Mouse (Mus musculus) G1E-ER4 (cell line): ENCODE results near the gene Ccdc43. TPM values are rescaled to one million over a fixed set of nuclear protein-coding genes. Genes with fewer than 3 reads are reported as not detected.

Source experiments
- GATA1 ChIP-seq: IDR thresholded peaks from one replicate; pipeline ENCODE4 v1.8.0; 2012; ENCODE audit warnings: low read length, inconsistent platforms
- polyA plus RNA-seq: library from polyadenylated mRNA; stranded (reverse); fragments of >175 nt; gene quantifications from 2 replicates; pipeline ENCODE4 v1.2.3, GENCODE M21; 2012

Gene Ccdc43
- polyA plus RNA-seq: 8.3 and 11.0 TPM in 2 replicates

DNA sequence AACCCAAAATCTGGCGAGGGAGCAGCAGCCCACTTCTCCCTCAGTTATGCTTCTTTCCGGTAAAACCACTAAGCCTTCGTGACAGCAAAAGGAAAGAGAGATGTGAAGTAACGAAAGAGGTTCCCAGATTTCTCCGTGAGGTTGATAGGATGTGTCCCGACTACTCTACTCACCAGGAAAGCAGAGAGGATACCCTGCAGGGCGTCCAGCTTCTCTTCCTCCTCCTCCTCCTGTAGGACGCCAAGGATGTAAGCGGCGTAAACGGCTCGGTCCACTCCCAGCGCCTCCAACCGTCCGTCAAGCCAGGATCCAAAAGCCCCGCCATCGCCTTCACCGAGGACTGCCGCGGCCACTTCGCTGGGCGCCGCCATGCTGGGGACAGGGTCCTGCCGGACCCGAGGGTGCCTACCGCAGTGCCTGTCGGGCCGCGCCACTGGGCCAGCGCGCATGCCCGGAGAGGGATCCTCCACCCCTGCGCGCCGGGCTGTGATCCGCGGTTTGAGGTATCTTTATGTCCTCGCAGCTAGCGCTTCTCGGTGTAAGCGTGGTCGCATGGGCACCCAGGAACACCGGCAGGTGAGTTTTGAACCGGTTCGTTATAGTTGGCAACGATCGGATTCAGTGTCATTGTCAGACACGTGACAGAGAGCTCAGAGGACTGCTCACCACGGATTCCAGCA lies at the start of gene Ccdc43:
Gene Ccdc43, minus strand, starts transcription at position 445 of the 680 bp plus-strand sequence.
- no peak for TF ChIP-seq GATA1

DNA sequence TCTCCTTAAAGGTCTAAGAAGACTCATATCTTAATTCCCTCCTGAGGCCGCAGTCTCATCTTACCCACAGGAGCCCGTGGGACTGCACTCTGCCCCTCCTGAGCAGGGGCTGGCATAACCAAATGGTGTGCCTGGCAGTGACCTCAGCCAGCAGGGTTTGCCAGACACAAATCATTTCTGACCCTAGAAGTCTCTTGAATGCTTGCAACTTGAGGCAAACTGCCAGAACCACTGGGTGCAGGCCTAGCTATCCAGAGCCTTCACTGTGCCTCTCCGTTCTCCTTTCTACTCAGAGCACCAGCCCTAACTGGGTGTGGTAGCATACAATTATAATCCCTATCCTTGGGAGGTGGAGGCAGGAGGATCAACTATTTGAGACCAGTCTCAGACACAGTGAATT lies 47.2 kb upstream of the Ccdc43 start:
- TF ChIP-seq GATA1: no peak

DNA sequence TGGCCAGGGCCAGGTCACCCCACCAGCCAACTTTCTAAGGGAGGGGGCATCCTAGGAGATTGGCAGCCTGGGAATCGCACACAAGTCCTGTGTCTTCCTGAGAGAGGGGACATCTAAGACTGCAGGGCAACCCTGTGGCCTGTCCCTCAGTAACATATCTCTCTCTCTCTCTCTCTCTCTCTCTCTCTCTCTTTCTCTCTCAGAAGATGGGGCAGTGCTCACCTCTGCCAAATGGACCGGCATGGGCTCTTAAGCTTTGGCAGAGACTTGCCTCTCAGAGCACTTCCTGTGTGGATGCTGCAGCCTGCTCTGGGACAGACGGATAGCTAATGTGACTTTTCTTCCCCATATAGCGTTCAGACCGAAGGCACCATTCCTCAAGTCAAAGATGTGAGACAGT lies 45.3 kb upstream of the Ccdc43 start:
- TF ChIP-seq GATA1: no peak

DNA sequence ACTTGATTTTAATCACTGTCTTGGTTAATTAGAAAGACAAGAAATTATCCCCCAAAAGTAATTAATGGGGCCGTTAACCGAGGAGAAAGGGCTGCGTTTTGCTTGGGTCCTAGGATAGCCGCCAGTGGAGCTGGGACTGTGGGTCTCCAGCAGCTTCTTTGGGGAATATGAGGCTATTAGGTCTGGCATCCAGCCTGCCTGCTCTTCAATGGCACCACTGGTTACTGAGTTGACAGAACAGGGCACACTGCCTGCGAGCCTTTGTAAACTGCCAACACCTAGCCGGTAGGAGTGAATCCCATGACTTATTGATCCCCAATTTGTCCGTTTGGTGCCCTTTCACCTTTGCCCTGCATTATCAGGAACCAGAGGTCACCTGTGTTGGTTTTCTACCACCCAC lies 44.5 kb upstream of the Ccdc43 start:
- no peak for TF ChIP-seq GATA1

DNA sequence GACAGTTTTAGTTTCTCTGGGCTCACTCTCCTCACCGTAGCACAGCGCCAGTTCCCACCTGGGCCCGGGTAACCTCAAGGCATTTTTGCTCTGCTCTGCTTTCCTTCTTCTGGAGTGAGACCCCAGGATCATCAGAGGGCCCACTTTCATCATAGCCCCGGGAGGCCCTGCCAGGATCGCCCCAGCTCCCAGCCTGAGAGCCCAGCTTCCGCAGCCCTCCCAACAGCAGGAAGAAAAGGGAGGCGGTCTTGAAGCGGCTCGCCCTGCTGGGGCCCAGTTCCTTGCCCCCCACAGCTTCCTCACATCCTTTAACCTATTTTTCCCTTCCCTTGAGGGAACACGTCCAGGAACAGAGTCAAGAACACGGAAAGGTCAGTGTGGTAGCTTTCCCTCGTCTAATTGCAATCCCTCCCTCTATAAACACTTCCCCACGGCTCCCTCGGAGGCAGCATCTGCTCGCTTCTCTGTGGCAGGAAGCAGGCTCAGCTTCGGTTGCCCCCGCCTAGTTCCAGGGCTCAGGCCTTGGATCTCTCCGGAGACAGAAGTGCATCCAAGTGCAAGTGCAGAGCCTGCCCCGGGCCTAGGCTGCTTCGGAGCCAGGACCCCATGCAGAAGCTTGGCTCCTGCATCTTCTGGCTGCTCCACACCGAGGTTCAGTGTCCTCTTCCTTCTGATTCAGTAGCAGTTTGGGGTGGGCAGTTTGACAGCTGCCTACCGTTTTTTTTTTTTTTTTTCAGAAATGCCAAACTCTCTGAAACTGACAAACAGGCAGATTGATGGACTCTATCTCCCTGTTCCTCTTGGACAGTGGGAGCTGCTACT lies 43.8 kb upstream of the Ccdc43 start:
- no peak for TF ChIP-seq GATA1

DNA sequence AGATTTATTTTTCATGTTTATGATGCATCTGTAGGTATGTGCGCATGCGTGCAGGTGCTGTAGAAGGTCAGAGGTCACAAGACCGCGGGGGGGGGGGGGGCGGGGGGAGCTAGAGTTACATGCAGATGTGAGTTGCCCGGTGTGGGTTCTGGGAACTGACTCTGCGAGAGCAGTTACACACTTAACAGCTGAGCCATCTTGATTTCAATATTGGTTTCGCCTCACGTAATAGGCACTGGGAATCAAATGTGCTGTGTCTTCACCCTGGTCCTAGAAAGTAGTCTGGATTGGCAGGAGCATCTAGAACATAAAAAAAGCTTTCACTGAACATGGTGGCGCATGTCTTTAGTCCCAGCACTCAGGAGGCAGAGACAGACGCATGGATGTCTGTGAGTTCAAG lies 43.1 kb upstream of the Ccdc43 start:
- no peak for TF ChIP-seq GATA1

DNA sequence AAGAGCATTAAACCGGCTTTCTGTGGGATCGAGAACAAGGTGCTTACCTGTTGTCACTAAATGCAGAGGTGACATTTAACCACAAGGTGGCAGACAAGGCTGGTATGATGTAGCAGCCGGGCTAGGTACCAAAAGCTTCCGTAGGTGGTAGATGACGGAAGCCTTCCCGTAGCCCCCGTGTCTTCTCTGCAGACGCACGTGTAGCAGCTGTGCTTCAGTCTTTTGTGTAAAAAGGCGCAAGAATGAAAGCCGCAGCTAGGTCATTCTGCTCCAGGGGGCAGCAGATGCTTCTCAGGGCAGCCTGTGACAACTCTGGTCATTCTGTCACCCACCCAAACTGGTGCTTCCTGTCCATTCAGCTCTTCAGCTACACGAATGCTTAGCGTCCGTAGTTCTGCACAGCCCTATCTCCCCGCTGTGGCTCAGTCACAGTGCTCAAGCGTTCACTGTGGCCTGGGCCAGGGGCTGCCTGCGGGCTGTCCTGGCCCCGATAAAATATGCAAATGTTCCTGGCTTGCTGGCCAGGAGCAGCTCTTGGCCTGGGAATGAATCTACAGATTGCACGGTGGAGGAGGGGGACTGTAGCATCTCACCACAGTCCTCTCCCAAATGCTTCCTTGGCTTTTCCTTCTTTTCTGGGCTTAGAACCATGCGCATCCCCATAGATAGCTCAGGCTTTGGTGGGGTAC lies 41.8 kb upstream of the Ccdc43 start:
- no peak for TF ChIP-seq GATA1

DNA sequence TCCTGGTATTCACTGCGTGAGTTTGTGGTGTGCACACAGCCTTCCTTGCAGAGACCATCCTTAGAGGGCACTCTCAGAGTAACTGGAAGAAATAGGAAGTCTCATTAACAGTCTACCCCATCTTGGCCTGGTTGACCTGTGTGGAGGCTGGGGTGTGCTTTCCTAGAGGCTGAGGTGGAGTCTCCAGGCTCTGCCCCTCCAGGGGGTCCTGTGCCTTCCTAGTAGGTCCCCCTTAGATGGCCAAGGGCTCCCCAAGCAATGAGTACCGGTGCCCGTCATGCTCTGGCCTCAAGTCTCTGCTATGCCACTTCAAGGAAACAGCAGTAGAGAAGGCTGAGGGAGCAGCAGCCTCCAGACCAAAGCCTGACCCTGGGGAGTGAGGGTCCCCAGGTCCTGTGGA lies 40.5 kb upstream of the Ccdc43 start:
- TF ChIP-seq GATA1: no peak

DNA sequence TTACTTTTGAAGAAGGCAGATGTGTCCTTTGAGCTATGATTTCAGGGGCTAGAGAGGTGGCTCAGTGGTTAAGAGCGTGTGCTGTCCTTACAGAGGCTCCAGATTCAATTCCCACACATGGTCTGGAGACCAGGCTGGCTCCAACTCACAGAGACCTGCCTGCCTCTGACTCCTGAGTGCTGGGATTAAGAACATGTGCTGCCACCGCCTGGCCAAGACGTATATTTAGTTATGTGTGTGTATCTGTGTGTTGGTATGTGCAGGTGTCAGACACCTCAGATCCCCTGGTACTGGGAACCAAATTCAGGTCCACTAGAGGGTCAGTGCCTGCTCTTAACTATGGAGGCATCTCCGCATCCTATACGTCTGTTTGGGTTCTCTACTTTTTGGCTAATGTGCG lies 37.4 kb upstream of the Ccdc43 start:
- TF ChIP-seq GATA1: no peak

DNA sequence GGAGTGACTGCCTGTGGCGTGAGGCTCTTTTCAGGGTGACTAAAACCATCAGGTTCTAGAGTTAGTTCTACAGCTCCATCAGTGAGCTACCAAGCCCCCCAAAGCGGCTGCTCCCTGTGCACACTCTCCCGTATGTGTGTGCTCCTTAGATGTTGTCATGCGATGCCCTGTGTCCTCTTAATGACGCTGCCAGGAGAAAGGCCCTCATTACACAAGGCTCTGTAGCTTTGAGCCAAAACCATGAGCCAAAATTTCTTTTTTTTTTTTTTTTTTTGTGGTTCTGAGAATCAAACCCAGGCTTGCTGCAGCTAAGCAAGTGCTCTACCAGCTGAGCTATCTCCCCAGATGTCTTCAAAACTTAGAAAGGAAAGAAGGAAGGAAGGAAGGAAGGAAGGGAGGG lies 35.6 kb upstream of the Ccdc43 start:
- TF ChIP-seq GATA1: no peak

DNA sequence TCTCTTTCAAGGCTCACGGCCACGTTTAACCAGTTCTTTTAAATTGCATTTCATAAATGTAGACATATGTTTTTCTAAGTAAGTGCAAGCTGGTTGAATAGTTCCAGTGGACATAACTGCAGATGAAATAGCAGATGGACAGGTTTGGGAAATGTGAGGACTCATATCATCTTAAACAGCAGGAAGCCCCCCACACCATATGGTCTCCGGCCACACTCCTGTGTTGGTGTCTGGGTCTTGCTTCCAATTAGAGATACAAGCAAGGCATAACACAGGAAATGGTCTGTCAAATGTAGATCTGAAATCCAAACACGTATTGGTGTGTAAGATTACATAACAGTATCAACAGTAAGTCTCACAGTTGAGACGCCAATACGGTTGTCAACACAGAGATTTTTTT lies 33.8 kb upstream of the Ccdc43 start:
- no peak for TF ChIP-seq GATA1

DNA sequence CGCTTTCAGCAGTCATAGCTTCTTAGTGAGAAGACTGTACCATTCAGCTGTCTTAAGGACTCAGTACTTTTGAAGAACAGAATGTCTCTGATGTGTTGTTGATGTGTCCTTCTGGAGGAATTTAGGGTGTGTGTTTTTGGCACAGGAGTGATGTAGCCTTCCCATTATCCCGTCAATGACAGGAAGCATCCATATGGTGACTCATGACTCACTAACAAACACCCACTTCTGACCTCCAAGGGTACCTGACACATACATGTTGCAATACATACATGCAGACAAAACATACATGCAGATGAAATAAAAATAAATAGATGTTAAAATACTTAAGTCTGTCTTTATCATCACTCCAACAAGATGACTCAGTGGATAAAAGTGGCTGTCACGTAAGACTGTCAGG lies 32.3 kb upstream of the Ccdc43 start:
- TF ChIP-seq GATA1: no peak

DNA sequence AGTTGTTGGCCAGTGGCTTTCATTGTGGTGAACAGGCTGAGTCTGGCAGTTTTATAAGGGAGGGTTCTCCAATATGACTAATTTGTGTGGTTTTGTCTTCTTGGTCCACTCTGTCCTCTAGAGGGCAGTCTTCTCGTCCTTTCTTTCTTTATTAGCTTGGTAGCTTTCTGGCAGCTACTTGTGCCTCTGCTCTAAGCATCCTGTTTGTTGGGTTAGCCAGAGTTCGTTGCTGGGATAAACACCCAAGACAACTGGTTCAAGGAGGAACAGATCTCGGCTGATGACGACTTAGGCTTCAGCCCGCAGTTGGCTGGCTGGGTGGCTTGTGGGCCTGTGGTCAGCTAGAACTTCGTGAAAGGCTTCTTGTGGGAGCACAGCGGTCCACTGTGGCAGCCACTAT lies 31.0 kb upstream of the Ccdc43 start:
- TF ChIP-seq GATA1: no peak

DNA sequence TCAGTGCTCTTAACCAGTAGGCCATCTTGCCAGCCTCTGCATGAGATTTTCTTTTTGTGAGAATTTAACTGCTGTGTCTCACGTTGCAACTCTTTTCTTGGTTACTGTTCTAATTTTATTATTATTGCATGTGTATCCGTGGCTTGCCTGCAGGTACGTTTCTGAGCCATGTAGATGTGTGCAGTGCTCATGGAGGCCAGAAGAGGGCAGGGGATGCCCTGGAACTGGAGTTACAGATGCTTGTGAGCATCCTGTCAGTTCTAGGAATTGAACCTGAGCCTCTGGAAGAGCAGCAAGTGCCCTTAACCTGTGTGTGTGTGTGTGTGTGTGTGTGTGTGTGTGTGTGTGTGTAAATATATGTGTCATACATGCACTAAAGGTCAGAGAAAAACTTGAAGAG lies 28.0 kb upstream of the Ccdc43 start:
- no peak for TF ChIP-seq GATA1

DNA sequence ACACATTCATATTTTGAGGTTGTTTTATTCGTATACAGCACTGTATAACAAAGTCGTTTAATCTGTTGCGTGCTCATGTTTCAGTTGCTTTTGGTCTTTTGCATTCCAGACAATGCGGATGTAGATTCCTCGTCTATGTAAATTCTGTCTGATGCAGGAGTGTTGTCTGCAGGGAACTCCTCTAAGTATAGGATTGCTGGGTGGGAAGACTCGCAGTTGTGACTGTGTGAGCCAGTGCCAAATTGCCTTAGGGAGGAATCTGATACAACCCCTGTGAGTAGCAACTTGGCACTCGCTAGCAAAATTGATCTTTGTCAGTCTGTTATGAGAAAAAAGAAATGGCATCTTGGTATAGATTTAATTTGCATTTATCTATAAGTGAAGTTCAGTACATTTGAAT lies 18.6 kb upstream of the Ccdc43 start:
- no peak for TF ChIP-seq GATA1

DNA sequence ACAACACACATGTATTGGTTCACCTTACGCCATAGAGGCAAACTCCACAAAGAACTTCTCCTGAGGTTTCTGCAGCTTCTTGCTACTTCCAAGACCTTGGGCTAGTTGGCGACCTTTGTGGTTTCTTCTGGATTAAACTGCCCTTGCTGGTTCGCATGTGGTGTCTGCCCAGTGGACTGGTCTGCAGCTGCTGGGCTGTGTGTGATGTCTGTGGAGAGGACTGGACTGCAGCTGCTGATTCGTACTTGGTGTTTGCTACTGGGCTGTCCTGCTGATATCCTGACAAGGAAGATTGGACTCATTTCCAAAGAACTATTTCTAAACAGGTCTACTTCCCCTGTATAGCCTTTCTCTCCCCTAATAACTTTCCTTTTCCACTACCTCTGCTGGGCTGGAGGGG lies 14.8 kb upstream of the Ccdc43 start:
- TF ChIP-seq GATA1: no peak

DNA sequence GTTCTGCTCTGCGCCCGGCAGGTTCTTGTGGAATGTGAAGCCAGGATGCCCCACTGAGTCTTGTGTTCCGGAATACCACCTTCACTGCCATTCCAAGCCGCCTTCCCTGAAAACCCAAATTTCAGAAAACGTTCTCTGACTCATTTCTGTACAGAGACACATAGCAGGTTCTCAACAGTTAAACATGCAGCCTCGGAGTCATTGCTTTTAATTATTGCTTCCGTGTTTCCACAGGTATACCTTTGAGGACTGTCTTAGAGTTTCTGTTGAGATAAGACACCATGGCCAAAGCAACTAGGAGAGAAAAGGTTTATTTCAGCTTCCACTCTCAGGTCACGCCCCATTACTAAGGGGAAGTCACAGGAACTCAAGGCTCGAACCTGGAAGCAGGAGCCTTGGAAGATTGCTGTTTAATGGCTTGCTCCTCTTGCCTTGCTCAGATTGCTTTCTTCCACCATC lies 465 bp upstream of the Ccdc43 start:
- no peak for TF ChIP-seq GATA1

DNA sequence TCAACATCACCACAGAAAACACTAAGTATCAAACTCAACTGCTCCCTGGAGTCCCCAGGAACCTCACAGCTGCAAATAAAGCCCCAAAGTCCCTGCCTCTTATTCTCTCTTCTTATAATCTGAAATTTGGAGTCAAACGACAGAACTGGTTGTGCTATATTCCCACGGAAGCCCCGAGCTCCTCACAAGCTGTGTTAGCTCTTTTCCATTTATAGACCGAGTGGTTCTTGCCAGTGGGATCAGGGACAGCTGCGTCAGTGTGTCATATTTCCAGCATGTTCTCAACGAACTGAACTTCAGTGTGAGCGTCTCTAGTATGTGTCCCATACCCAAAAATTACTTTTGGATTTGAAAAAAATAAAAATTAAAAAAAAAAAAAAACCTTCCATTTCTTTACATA lies 2.3 kb downstream of the Ccdc43 start:
- no peak for TF ChIP-seq GATA1
